Mouse (Mus musculus): Measurements from ENCODE around the gene Etv5. TPM values are rescaled to one million over a fixed set of nuclear protein-coding genes. Genes with fewer than 3 reads are reported as not detected.
A peak's percentile ranks its signal among the peaks of the same experiment; 100 is the strongest.

Gene Etv5
- 18.3 and 26.1 TPM in 2 replicates for polyA plus RNA-seq (2014; fragmentation: Nextera tagmentation; extraction: Ambion mirVana)

GRCm38 (mm10) chr16:22439499-22440177 is at the start of gene Etv5:
Gene Etv5 (minus strand): TSS chr16:22439719.
- ATAC-seq (ENCODE audit: low read depth) = peak; percentile 99
- H3K36me3 ChIP-seq (ENCODE audit: control insufficient read depth, insufficient read depth, low read length) = no peaks in the 10 kb centered on the region

DNA sequence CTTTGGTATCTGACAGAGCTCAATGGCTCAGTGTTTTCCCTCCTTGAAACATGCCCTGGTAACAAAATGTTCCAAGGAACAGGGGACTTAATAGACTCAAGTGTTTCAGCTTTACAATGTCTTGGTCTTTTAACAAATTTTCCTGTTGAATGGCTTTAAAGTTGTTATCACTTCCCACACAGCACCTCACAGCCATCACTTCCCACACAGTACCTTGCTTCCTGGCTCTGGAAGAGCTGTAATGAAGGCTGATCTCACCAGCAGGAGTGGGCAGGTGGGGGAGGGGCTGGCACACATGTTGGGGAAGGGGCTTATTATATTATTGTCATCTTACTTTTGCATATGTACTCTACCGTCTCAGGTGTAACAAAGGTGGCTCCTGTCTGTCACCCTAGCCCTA is 44.4 kb upstream of the Etv5 start:
- Histone ChIP-seq H3K9ac (replicated peaks; ENCODE audit: low read depth, low read length) (no peak overlapping the region), H3K4me3 (ENCODE audit: low read depth, low read length) (no peak overlapping the region), H3K9me3 (ENCODE audit: control insufficient read depth, low read length) (no peaks in the 10 kb centered on the region), H3K27ac (ENCODE audit: low read depth, low read length) (no peak overlapping the region), H3K4me2 (ENCODE audit: low read depth, low read length) (no peak overlapping the region), H3K27me3 (ENCODE audit: control insufficient read depth, insufficient read depth, low read length) (no peaks in the 10 kb centered on the region), H3K36me3 (ENCODE audit: control insufficient read depth, insufficient read depth, low read length) (no peaks in the 10 kb centered on the region), H3K4me1 (ENCODE audit: control insufficient read depth, insufficient read depth, low read length) (no peaks in the 10 kb centered on the region)
- ATAC-seq (ENCODE audit: low read depth) = no peak
- WGBS = 79% methylated on average over 1 of the region's 1 CpGs

More at GRCm38 (mm10) chr16:22439499-22440177, at the start of gene Etv5:
- Histone ChIP-seq H3K27me3 (ENCODE audit: control insufficient read depth, insufficient read depth, low read length) (peaks cover 27% of the 10 kb centered on the region; the same call in 1 of the 2 replicates), H3K4me3 (ENCODE audit: low read depth, low read length) (peak within 1 kb of the TSS; percentile 74), H3K4me1 (ENCODE audit: control insufficient read depth, insufficient read depth, low read length) (peaks cover 10% of the 10 kb centered on the region), H3K9me3 (ENCODE audit: control insufficient read depth, low read length) (no peaks in the 10 kb centered on the region), H3K27ac (ENCODE audit: low read depth, low read length) (peak within 1 kb of the TSS; percentile 72), H3K4me2 (ENCODE audit: low read depth, low read length) (peak within 1 kb of the TSS; percentile 100), H3K9ac (replicated peaks; ENCODE audit: low read depth, low read length) (peak within 1 kb of the TSS; percentile 63)
- WGBS = under 1% methylated on average over 63 of the region's 63 CpGs

DNA sequence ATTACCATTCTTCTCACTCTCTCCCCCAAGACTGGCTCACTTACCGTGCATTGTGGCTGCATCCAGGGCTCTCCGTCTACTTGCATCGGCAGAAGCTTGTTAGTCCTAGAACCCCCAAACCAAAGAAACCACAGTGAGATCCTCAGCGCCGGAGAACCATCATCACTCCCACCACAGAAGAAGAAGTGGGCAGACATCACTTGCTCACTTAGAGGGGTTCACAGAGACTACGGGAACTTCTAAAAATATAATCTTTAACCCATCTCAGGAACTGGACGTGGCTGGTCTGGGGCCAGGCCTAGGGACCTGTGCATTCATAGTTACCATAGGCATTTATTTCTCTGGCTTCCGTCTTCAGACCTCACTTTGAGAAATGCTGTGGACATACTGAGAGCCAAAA is 39.8 kb upstream of the Etv5 start:
- no peaks in the 10 kb centered on the region for H3K27me3 ChIP-seq (ENCODE audit: control insufficient read depth, insufficient read depth, low read length)
- no peaks in the 10 kb centered on the region for H3K4me1 ChIP-seq (ENCODE audit: control insufficient read depth, insufficient read depth, low read length)
- no peak overlapping the region for H3K4me2 ChIP-seq (ENCODE audit: low read depth, low read length)
- no peaks in the 10 kb centered on the region for H3K9me3 ChIP-seq (ENCODE audit: control insufficient read depth, low read length)
- H3K4me3 ChIP-seq (ENCODE audit: low read depth, low read length) = no peak overlapping the region
- no peak overlapping the region for H3K9ac ChIP-seq (replicated peaks; ENCODE audit: low read depth, low read length)
- no peaks in the 10 kb centered on the region for H3K36me3 ChIP-seq (ENCODE audit: control insufficient read depth, insufficient read depth, low read length)
- 94% methylated on average over 8 of the region's 8 CpGs for WGBS
- H3K27ac ChIP-seq (ENCODE audit: low read depth, low read length) = no peak overlapping the region
- no peak for ATAC-seq (ENCODE audit: low read depth)

DNA sequence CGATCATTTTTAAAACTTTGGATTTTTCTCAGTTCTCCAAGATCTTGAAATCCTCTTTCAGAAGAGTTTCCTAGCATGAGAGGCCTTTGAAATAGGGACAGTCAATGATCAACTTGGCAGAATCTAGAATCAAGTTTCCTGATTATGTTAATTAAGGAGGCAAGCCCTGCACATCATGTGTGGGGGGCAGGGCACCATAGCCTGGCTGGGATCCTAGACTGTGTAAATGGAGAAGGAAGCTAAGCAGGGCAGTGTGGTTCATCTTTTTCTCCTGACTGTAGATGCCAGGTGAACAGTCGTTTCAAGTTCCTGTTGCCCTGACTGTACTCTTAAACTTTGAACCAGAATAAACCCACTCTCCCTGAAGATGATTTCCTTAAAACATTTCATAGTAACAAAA is 32.2 kb upstream of the Etv5 start:
- ATAC-seq (ENCODE audit: low read depth) = no peak
- Histone ChIP-seq H3K4me3 (ENCODE audit: low read depth, low read length) (no peak overlapping the region), H3K4me1 (ENCODE audit: control insufficient read depth, insufficient read depth, low read length) (no peaks in the 10 kb centered on the region), H3K27ac (ENCODE audit: low read depth, low read length) (no peak overlapping the region), H3K9ac (replicated peaks; ENCODE audit: low read depth, low read length) (no peak overlapping the region), H3K36me3 (ENCODE audit: control insufficient read depth, insufficient read depth, low read length) (no peaks in the 10 kb centered on the region), H3K9me3 (ENCODE audit: control insufficient read depth, low read length) (no peaks in the 10 kb centered on the region), H3K27me3 (ENCODE audit: control insufficient read depth, insufficient read depth, low read length) (no peaks in the 10 kb centered on the region), H3K4me2 (ENCODE audit: low read depth, low read length) (no peak overlapping the region)
- WGBS = 84% methylated on average over 2 of the region's 2 CpGs

DNA sequence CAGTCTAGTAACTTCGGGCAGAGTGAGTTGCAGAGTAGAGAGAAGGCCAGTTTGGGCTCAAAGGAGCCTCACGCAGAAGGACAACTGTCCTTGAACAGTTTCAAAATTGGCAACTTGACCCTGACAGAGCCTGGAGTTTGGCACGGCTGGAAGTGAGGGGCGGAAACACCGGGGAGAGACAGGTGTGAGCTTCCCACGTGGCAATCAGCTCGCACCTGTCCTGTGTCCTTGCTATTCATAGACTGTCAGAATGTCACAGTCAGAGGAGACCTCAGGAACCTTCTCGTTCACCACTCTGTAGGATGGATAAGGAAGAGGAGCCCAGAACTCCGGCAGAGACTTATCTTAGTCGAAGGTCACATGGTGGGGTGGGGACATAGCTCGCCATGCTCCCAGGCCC is 29.9 kb upstream of the Etv5 start:
- Histone ChIP-seq H3K9me3 (ENCODE audit: control insufficient read depth, low read length) (no peaks in the 10 kb centered on the region), H3K36me3 (ENCODE audit: control insufficient read depth, insufficient read depth, low read length) (no peaks in the 10 kb centered on the region), H3K4me1 (ENCODE audit: control insufficient read depth, insufficient read depth, low read length) (no peaks in the 10 kb centered on the region), H3K4me3 (ENCODE audit: low read depth, low read length) (no peak overlapping the region), H3K4me2 (ENCODE audit: low read depth, low read length) (no peak overlapping the region), H3K27me3 (ENCODE audit: control insufficient read depth, insufficient read depth, low read length) (no peaks in the 10 kb centered on the region), H3K9ac (replicated peaks; ENCODE audit: low read depth, low read length) (no peak overlapping the region), H3K27ac (ENCODE audit: low read depth, low read length) (no peak overlapping the region)
- no peak for ATAC-seq (ENCODE audit: low read depth)
- WGBS = 89% methylated on average over 11 of the region's 11 CpGs

GRCm38 (mm10) chr16:22467111-22467510 is 27.6 kb upstream of the Etv5 start:
- WGBS = 95% methylated on average over 2 of the region's 2 CpGs

GRCm38 (mm10) chr16:22466381-22466780 is 26.9 kb upstream of the Etv5 start:
- H3K9ac ChIP-seq (replicated peaks; ENCODE audit: low read depth, low read length) = no peak overlapping the region
- H3K27ac ChIP-seq (ENCODE audit: low read depth, low read length) = no peak overlapping the region
- 84% methylated on average over 11 of the region's 11 CpGs for WGBS
- H3K4me2 ChIP-seq (ENCODE audit: low read depth, low read length) = no peak overlapping the region
- no peak for ATAC-seq (ENCODE audit: low read depth)
- H3K27me3 ChIP-seq (ENCODE audit: control insufficient read depth, insufficient read depth, low read length) = no peaks in the 10 kb centered on the region
- H3K4me3 ChIP-seq (ENCODE audit: low read depth, low read length) = no peak overlapping the region
- H3K9me3 ChIP-seq (ENCODE audit: control insufficient read depth, low read length) = no peaks in the 10 kb centered on the region
- H3K4me1 ChIP-seq (ENCODE audit: control insufficient read depth, insufficient read depth, low read length) = no peaks in the 10 kb centered on the region
- no peaks in the 10 kb centered on the region for H3K36me3 ChIP-seq (ENCODE audit: control insufficient read depth, insufficient read depth, low read length)

More at GRCm38 (mm10) chr16:22467111-22467510, 27.6 kb upstream of the Etv5 start:
- no peaks in the 10 kb centered on the region for H3K9me3 ChIP-seq (ENCODE audit: control insufficient read depth, low read length)
- H3K27me3 ChIP-seq (ENCODE audit: control insufficient read depth, insufficient read depth, low read length) = no peaks in the 10 kb centered on the region
- no peaks in the 10 kb centered on the region for H3K4me1 ChIP-seq (ENCODE audit: control insufficient read depth, insufficient read depth, low read length)
- no peaks in the 10 kb centered on the region for H3K36me3 ChIP-seq (ENCODE audit: control insufficient read depth, insufficient read depth, low read length)
- H3K27ac ChIP-seq (ENCODE audit: low read depth, low read length) = no peak overlapping the region
- no peak overlapping the region for H3K4me3 ChIP-seq (ENCODE audit: low read depth, low read length)
- no peak for ATAC-seq (ENCODE audit: low read depth)
- H3K9ac ChIP-seq (replicated peaks; ENCODE audit: low read depth, low read length) = no peak overlapping the region
- H3K4me2 ChIP-seq (ENCODE audit: low read depth, low read length) = no peak overlapping the region

GRCm38 (mm10) chr16:22462220-22462619 is 22.7 kb upstream of the Etv5 start:
- Histone ChIP-seq H3K36me3 (ENCODE audit: control insufficient read depth, insufficient read depth, low read length) (no peaks in the 10 kb centered on the region), H3K27ac (ENCODE audit: low read depth, low read length) (no peak overlapping the region), H3K27me3 (ENCODE audit: control insufficient read depth, insufficient read depth, low read length) (no peaks in the 10 kb centered on the region), H3K4me3 (ENCODE audit: low read depth, low read length) (no peak overlapping the region), H3K9ac (replicated peaks; ENCODE audit: low read depth, low read length) (no peak overlapping the region), H3K9me3 (ENCODE audit: control insufficient read depth, low read length) (no peaks in the 10 kb centered on the region), H3K4me2 (ENCODE audit: low read depth, low read length) (no peak overlapping the region), H3K4me1 (ENCODE audit: control insufficient read depth, insufficient read depth, low read length) (no peaks in the 10 kb centered on the region)
- no peak for ATAC-seq (ENCODE audit: low read depth)
- 86% methylated on average over 3 of the region's 3 CpGs for WGBS

- 78% methylated on average over 6 of the region's 6 CpGs for WGBS
- Histone ChIP-seq H3K4me2 (ENCODE audit: low read depth, low read length) (no peak overlapping the region), H3K4me3 (ENCODE audit: low read depth, low read length) (no peak overlapping the region), H3K4me1 (ENCODE audit: control insufficient read depth, insufficient read depth, low read length) (no peaks in the 10 kb centered on the region), H3K9me3 (ENCODE audit: control insufficient read depth, low read length) (no peaks in the 10 kb centered on the region), H3K9ac (replicated peaks; ENCODE audit: low read depth, low read length) (no peak overlapping the region), H3K27ac (ENCODE audit: low read depth, low read length) (no peak overlapping the region), H3K27me3 (ENCODE audit: control insufficient read depth, insufficient read depth, low read length) (no peaks in the 10 kb centered on the region), H3K36me3 (ENCODE audit: control insufficient read depth, insufficient read depth, low read length) (no peaks in the 10 kb centered on the region)
- no peak for ATAC-seq (ENCODE audit: low read depth)
Observed at GRCm38 (mm10) chr16:22461728-22462127, 22.2 kb upstream of the Etv5 start.
